Mouse (Mus musculus): ENCODE results near the gene 1700001C19Rik.

1700001C19Rik gene

GRCm38 (mm10) chr17:47436907-47437547, at the start of gene 1700001C19Rik:
Gene 1700001C19Rik (minus strand): TSS chr17:47437376.
- DNase-seq (ENCODE audit: low spot score in 2 of 2), result peak in 1 of 2 experiments; percentile 14

DNA sequence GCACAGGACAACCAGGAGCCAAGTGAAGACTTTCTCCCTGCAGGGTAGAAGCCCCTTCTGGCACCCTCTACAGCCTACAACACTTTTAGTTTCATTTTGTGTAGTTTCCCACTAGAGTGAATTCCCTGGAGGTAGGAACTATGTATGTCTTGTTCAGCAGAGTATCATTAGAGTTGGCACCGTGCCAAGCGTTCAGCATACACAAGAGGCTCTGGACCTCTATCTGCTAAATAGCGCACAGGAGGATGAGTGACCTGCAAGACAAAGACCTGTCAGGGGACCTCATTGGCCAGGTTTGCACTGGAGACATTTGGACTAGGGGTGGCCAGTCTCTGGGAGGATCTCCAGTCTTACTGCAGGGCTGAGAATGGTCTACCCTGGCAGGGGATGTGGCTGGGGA, 48.6 kb upstream of the 1700001C19Rik start:
- DNase-seq (ENCODE audit: low spot score in 2 of 2), result no peak

DNA sequence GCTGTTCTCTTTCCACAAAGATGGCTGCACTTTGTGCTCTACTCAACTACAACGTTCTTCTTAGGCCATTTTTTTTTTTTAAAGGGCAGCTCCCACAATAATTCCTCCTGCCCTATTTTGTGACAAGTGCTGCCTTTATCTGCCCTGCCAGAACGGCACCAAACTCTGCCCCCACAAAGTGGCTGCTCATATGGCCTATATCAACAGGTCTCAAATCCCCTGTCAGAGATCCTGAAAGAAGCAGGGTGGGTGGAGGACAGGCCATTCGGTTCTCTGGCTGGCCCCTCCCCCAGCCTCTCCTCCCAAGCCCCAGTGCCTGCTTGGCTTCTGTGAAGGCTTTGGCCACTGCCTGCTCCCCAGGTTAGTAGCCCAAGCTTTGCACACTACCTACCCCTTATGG, 47.8 kb upstream of the 1700001C19Rik start:
- DNase-seq (ENCODE audit: low spot score in 2 of 2), result no peak

- no peak for DNase-seq (ENCODE audit: low spot score in 2 of 2)
Observed at GRCm38 (mm10) chr17:47484241-47484921, 47.2 kb upstream of the 1700001C19Rik start.

DNA sequence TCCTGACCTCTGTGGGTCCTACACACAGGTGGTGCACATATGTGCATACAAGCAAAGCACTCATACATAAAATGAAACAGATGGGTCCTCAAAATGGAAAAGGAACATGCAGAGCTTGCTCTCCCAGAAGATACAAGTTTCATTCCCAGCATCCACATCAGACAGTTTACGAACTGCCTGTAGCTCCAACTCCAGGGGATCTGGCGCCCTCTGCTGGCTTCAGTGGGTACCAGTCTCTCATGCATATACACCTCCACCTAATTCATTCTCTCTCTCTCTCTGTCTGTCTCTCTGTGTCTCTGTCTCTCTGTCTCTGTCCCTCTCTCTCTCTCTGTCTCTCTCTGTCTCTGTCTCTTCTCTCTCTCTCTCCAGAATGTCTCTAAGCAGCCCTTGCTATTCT, 45.2 kb upstream of the 1700001C19Rik start:
- DNase-seq (ENCODE audit: low spot score in 2 of 2), result peak; percentile 52 to 76

GRCm38 (mm10) chr17:47479887-47480286, 42.7 kb upstream of the 1700001C19Rik start:
- DNase-seq (ENCODE audit: low spot score in 2 of 2), result no peak

DNA sequence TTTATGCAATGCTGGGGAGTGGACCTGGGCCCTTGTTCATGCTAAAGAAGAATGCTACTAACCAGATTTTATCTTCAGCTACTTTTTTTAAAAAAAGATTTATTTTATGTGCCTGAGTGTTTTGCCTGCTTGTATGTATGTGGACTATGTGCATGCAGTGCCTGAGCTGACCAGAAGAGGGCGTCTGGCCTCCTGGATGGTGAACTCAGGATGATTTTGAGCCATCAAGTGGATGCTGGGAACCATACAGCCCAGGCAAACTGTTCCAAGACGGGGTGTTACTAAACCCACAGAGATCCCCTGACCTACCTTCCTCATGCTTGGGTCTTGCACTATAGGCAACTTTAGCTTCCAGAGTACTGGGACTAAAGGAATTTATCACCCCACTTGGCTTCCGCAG, 38.5 kb upstream of the 1700001C19Rik start:
- DNase-seq (ENCODE audit: low spot score in 2 of 2), result peak in 1 of 2 experiments; percentile 47

- no peak for DNase-seq (ENCODE audit: low spot score in 2 of 2)
Observed at GRCm38 (mm10) chr17:47475181-47475580, 38.0 kb upstream of the 1700001C19Rik start.

DNA sequence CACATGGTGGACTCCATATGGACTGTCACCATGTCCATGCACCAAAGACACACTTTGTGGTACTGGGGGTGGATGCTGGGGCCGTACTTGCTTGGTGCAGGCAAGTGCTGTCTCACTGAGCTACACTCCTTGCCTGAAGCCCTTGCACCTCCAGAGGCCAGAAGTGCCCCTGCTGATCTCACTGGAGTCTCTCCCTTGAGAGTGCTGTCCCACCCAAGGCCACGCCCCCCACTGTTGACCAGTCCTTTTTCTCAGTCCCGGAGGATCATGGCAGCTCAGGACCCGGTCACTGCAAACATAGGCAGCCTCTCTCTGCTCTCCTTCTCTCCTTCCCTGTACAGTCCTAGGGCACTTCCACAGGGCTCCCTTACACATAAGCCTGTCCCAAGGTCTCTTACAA, 37.1 kb upstream of the 1700001C19Rik start:
- no peak for DNase-seq (ENCODE audit: low spot score in 2 of 2)

- DNase-seq (ENCODE audit: low spot score in 2 of 2), result peak; percentile 29 to 81
Observed at GRCm38 (mm10) chr17:47473434-47473974, 36.3 kb upstream of the 1700001C19Rik start.

- DNase-seq (ENCODE audit: low spot score in 2 of 2), result no peak
Observed at GRCm38 (mm10) chr17:47472435-47473350, 35.5 kb upstream of the 1700001C19Rik start.

DNA sequence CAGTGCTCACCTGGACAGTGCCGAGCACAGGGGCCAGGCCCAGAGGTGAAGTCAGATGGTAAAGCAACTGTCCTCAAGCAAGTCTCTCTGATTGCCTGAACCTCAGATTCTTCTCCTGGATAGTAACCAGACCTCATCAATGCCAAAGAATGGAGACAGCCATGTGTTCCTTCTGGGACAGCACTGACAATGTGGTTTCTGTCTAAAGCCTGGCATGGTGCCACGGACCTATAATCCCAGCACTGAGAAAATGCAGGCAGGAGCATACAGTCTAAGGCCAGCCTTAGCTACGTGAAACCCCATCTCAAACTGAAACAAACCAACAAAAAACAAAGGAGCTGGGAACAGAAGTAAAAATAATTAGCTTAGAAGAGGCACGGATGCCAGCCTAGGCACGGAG, 33.5 kb upstream of the 1700001C19Rik start:
- no peak for DNase-seq (ENCODE audit: low spot score in 2 of 2)

GRCm38 (mm10) chr17:47470121-47470520, 32.9 kb upstream of the 1700001C19Rik start:
- DNase-seq (ENCODE audit: low spot score in 2 of 2), result no peak

DNA sequence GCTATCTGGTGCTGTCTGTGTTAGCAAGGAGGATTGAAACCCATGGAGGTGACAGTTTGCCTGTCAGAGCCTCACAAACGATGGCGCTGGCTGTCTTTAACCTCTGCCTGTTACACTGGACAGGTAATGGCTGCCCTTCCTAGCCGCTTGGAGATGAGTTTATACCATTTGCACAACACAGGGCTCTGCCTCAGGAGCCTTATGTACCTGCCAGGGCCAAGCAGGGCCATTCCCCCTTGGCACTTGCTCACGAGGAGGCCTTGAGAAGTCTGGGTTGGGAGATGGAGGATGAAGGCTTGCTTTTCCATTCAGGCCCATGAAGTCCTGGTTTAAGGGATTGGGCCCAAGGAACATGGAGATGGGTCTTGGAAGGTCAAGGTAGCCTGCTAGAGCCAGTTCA, 32.5 kb upstream of the 1700001C19Rik start:
- no peak for DNase-seq (ENCODE audit: low spot score in 2 of 2)

DNA sequence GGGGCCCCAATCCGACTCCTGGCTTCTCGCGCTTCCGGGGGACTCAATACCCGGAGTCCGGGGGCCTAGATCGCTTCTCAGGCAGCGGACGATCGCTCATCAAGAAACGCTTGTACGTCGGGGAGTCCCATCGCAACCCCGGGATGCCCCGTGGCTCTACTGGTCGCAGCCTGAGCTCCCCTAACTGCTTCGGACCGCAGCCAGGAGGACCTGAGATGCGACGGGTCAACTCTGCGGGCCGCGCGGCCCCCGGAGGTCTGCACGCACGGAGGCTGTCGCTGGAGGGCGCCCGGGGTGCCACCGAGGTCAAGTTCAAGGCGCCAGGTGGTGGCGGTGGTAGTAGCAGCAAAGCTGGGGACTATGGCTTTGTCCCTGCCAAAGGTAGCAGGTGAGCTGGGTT, 31.3 kb upstream of the 1700001C19Rik start:
- DNase-seq (ENCODE audit: low spot score in 2 of 2), result peak in 1 of 2 experiments; percentile 53

- DNase-seq (ENCODE audit: low spot score in 2 of 2), result no peak
Observed at GRCm38 (mm10) chr17:47468063-47468462, 30.9 kb upstream of the 1700001C19Rik start.

DNA sequence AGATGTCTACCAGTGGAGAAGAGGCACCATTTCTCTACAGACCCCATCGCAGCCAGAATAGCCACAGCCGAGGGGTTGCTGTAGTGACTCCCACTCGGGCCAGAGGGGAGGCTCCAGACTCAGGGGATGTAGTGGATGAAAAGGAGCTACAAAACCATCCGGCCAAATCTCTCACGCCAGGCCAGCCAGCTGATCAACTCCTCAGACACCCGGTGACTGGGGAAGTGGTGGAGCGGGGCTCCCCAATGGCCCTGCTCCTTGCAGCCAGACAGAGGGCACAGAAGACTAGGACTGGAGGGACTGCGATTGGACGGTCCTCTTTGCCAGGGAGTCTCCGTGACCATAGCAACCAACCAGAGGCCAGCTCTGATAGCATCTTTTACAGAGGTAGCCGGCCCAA, 30.5 kb upstream of the 1700001C19Rik start:
- DNase-seq (ENCODE audit: low spot score in 2 of 2), result no peak

- DNase-seq (ENCODE audit: low spot score in 2 of 2), result no peak
Observed at GRCm38 (mm10) chr17:47466284-47466683, 29.1 kb upstream of the 1700001C19Rik start.

- DNase-seq (ENCODE audit: low spot score in 2 of 2), result no peak
Observed at GRCm38 (mm10) chr17:47465016-47465415, 27.8 kb upstream of the 1700001C19Rik start.

GRCm38 (mm10) chr17:47464248-47464965, 27.2 kb upstream of the 1700001C19Rik start:
- no peak for DNase-seq (ENCODE audit: low spot score in 2 of 2)

DNA sequence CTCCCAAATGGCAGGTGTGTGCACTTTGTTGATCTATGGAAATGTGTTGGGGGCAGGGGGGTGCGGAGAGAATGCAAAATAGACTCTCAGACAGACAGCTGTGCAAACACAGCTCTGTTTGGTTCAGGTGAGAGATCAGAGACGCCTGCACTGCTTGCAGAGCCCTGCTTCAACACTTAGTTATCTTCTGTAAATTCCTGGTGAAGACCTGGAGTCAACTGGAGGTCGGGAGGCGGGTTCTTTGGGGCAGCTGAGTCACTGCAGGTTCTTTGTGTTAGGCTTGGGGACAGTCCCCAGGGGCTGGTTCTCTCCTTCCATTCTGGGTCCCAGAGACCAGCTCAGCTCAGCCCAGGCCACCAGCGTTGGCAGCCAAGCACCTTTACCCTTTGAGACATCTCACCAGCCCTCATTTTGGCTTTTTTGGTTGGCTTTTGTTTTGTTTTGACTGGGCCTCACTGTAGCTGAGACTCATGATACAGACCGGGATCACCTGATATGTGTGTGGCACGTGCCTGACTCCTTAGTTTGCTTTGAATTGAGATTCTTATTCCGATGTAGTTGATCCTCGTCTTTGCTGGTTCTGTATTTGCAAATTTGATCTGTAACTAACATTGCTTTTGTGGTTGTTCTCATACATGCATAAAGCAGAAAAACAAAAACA, 25.7 kb upstream of the 1700001C19Rik start:
- no peak for DNase-seq (ENCODE audit: low spot score in 2 of 2)
